Mouse (Mus musculus) neural tube, embryonic 12.5 days (tissue): ENCODE data around the gene Col25a1. TPM values are rescaled to one million over a fixed set of nuclear protein-coding genes. Genes with fewer than 3 reads are reported as not detected.
A peak's percentile ranks its signal among the peaks of the same experiment; 100 is the strongest.

Experiments
- ATAC-seq: fragments of 200-750 bp; cut with Nextera tagmentation; 2 replicates; pipeline ENCODE4 v1.8.0; 2017; ENCODE audit warnings: low read depth, mild to moderate bottlenecking, moderate TSS enrichment, moderate library complexity; ENCODE audit not compliant: low FRiP score
- H3K27ac ChIP-seq: fragments of 300-500 bp; sonication (generic); 2 replicates; pipeline ENCODE4 v1.5.1; 2016
- H3K27me3 ChIP-seq: fragments of 300-500 bp; sonication (generic); replicated peaks from 2 replicates; pipeline ENCODE4 v1.6.1; 2016; ENCODE audit warnings: mild to moderate bottlenecking
- H3K36me3 ChIP-seq: fragments of 300-500 bp; sonication (generic); 2 replicates; pipeline ENCODE4 v1.6.1; 2016; ENCODE audit warnings: mild to moderate bottlenecking
- H3K4me1 ChIP-seq: fragments of 300-500 bp; sonication (generic); 2 replicates; pipeline ENCODE4 v1.6.1; 2016
- H3K4me2 ChIP-seq: fragments of 300-500 bp; sonication (generic); replicated peaks from 2 replicates; pipeline ENCODE4 v1.6.1; 2016; ENCODE audit warnings: mild to moderate bottlenecking
- H3K4me3 ChIP-seq: fragments of 300-500 bp; sonication (generic); 2 replicates; pipeline ENCODE4 v1.5.1; 2016
- H3K9ac ChIP-seq: fragments of 300-500 bp; sonication (generic); 2 replicates; pipeline ENCODE4 v1.6.1; 2016; ENCODE audit warnings: mild to moderate bottlenecking
- H3K9me3 ChIP-seq: fragments of 300-500 bp; sonication (generic); 2 replicates; pipeline ENCODE4 v1.6.1; 2016; ENCODE audit warnings: mild to moderate bottlenecking
- WGBS: fragments of 180-500 bp; shearing (Covaris S2); methylation state at CpG from one replicate; pipeline ENCODE4 v1.1.7; 2016; 5-methylcytosine and 5-hydroxymethylcytosine counted together
- polyA plus RNA-seq: library from polyadenylated mRNA; unstranded; fragments of >200 nt; fragmentation: Nextera tagmentation; extraction: Ambion mirVana; gene quantifications from 2 replicates; pipeline ENCODE4 v1.2.1, GENCODE M21; 2016

Col25a1 gene
- polyA plus RNA-seq, 1 experiment from 2014 or later, result 5.4 TPM

DNA sequence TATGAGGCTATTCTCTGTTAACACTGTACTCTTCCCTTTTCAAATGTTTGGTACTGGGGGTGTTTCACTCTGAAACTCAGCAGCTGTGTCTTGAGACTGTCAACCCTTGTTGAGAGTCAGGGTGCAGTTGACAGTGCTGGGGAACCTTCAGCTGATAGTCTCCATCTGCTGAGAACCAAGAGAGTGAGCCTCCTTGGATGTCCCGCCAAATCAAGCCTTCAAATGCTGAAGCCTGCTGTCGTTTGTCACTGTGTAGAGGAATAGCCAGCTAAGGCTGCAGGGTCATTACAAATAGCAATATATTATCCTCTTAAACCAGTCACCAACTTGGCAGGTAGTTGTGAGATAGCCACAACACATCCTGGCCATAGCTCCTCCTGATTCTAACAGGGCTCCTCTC, 129.0 kb downstream of the Col25a1 start:
- H3K36me3 ChIP-seq, result no peaks in the 10 kb centered on the region
- H3K4me1 ChIP-seq, result no peaks in the 10 kb centered on the region
- 79% methylated on average over 2 of the region's 2 CpGs for WGBS

DNA sequence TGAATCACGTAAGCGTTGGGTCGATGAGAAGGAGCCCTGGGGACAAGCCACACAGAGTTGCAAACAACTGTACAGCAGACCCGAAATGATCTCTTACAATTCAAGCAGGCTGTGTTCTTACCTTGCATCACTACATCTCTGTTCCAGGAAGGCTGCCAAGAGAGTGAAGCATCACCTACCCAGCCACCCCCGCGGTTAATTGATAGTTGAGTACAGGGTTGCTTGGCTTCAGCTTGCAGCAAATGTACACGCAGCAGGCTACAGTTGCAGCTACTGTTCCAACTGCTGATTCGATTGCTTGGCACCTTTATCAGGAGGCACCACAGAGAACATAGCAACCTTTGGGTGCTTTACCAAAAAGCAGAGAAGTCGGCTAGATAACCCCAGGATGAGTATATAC, 133.8 kb downstream of the Col25a1 start:
- Histone ChIP-seq H3K27ac (no peak overlapping the region), H3K27me3 (no peaks in the 10 kb centered on the region), H3K9me3 (no peaks in the 10 kb centered on the region), H3K4me3 (no peak overlapping the region), H3K36me3 (no peaks in the 10 kb centered on the region), H3K9ac (no peak overlapping the region), H3K4me2 (no peak overlapping the region), H3K4me1 (no peaks in the 10 kb centered on the region)
- no peak for ATAC-seq
- 91% methylated on average over 9 of the region's 9 CpGs for WGBS

More for the DNA sequence above, 129.0 kb downstream of the Col25a1 start:
- ATAC-seq, result no peak
- H3K27me3 ChIP-seq, result no peaks in the 10 kb centered on the region
- no peak overlapping the region for H3K9ac ChIP-seq
- no peak overlapping the region for H3K4me2 ChIP-seq
- no peak overlapping the region for H3K27ac ChIP-seq
- H3K9me3 ChIP-seq, result 0 out of 2 replicates have a peak, but pooled peaks cover 3% of the 10 kb centered on the region
- H3K4me3 ChIP-seq, result no peak overlapping the region

GRCm38 (mm10) chr3:130270509-130270908, 139.2 kb downstream of the Col25a1 start:
- Histone ChIP-seq H3K4me2 (no peak overlapping the region), H3K9ac (no peak overlapping the region), H3K27ac (no peak overlapping the region), H3K4me1 (no peaks in the 10 kb centered on the region), H3K9me3 (no peaks in the 10 kb centered on the region), H3K4me3 (no peak overlapping the region), H3K27me3 (no peaks in the 10 kb centered on the region), H3K36me3 (no peaks in the 10 kb centered on the region)
- ATAC-seq, result no peak
- 90% methylated on average over 3 of the region's 3 CpGs for WGBS

DNA sequence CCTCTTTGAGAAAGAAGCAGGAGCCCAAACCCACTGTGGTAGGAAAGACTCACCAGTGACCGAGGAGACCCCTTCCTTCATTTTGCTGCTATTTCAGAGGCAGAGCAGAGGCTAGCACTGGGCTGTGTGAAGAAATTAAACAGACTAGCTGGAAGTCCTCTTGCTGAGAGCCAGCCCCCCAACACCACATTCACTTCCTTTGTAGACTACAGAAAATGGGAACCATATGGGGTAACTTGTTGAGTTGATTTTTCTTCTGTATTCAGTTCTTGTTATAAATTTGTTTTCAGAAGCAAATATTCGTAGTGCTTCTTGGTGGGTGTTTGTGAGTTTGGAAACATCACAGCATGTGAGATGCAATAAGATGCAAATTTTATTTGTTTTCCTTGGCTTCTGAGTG, 142.6 kb downstream of the Col25a1 start:
- ATAC-seq, result no peak
- Histone ChIP-seq H3K27ac (no peak overlapping the region), H3K27me3 (no peaks in the 10 kb centered on the region), H3K4me1 (peaks cover 14% of the 10 kb centered on the region), H3K36me3 (no peaks in the 10 kb centered on the region), H3K9ac (no peak overlapping the region), H3K4me3 (no peak overlapping the region), H3K4me2 (no peak overlapping the region), H3K9me3 (no peaks in the 10 kb centered on the region)
- 76% methylated on average over 2 of the region's 2 CpGs for WGBS

- H3K4me1 ChIP-seq, result peaks cover 14% of the 10 kb centered on the region
Observed at GRCm38 (mm10) chr3:130278298-130279050, 147.2 kb downstream of the Col25a1 start.

GRCm38 (mm10) chr3:130283011-130283760, 151.9 kb downstream of the Col25a1 start:
- Histone ChIP-seq H3K4me1 (peaks cover 6% of the 10 kb centered on the region; the same call in 1 of the 2 replicates), H3K4me2 (no peak overlapping the region), H3K9me3 (no peaks in the 10 kb centered on the region), H3K36me3 (no peaks in the 10 kb centered on the region), H3K27me3 (no peaks in the 10 kb centered on the region), H3K9ac (no peak overlapping the region), H3K4me3 (no peak overlapping the region), H3K27ac (no peak overlapping the region)
- no peak for ATAC-seq
- WGBS, result 65% methylated on average over 11 of the region's 11 CpGs

More at GRCm38 (mm10) chr3:130278298-130279050, 147.2 kb downstream of the Col25a1 start:
- Histone ChIP-seq H3K4me3 (no peak overlapping the region), H3K36me3 (no peaks in the 10 kb centered on the region), H3K9ac (no peak overlapping the region), H3K27me3 (no peaks in the 10 kb centered on the region), H3K27ac (no peak overlapping the region), H3K9me3 (no peaks in the 10 kb centered on the region), H3K4me2 (no peak overlapping the region)
- ATAC-seq, result peak; percentile 75
- WGBS, result 51% methylated on average over 10 of the region's 10 CpGs

DNA sequence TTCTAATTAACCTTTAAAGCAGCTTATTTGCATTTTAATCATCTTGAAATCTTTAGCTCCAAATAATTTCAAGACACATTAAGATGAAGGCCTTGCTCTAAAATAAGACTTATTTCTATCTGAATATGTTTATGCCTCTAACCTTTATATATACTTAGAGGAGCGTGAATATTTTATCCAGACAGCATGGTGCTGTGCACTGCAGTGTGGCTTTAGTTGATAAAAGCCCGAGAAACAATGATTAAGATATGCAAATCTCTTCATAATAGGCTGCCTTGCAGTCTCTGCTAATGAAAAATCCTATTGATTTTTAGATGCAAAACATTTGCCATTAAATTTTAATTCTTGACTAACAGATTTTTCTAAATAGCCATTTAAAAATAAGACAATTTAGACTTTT, 156.8 kb downstream of the Col25a1 start:
- H3K9ac ChIP-seq, result no peak overlapping the region
- no peak for ATAC-seq
- WGBS, result 69% methylated on average over 2 of the region's 2 CpGs

GRCm38 (mm10) chr3:130288756-130289155, 157.5 kb downstream of the Col25a1 start:
- ATAC-seq, result no peak
- H3K36me3 ChIP-seq, result no peaks in the 10 kb centered on the region
- H3K4me3 ChIP-seq, result no peak overlapping the region
- no peaks in the 10 kb centered on the region for H3K27me3 ChIP-seq
- no peak overlapping the region for H3K9ac ChIP-seq
- H3K4me2 ChIP-seq, result no peak overlapping the region
- H3K27ac ChIP-seq, result no peak overlapping the region
- WGBS, result 78% methylated on average over 4 of the region's 4 CpGs
- no peaks in the 10 kb centered on the region for H3K4me1 ChIP-seq
- H3K9me3 ChIP-seq, result no peaks in the 10 kb centered on the region

More for the DNA sequence above, 156.8 kb downstream of the Col25a1 start:
- Histone ChIP-seq H3K36me3 (no peaks in the 10 kb centered on the region), H3K27ac (no peak overlapping the region), H3K27me3 (no peaks in the 10 kb centered on the region), H3K4me1 (no peaks in the 10 kb centered on the region), H3K9me3 (no peaks in the 10 kb centered on the region), H3K4me2 (no peak overlapping the region), H3K4me3 (no peak overlapping the region)

- WGBS, result 79% methylated on average over 3 of the region's 3 CpGs
- Histone ChIP-seq H3K9me3 (no peaks in the 10 kb centered on the region), H3K9ac (no peak overlapping the region), H3K4me2 (no peak overlapping the region), H3K4me1 (no peaks in the 10 kb centered on the region), H3K27ac (no peak overlapping the region), H3K36me3 (no peaks in the 10 kb centered on the region), H3K4me3 (no peak overlapping the region), H3K27me3 (no peaks in the 10 kb centered on the region)
- ATAC-seq, result no peak
Observed at GRCm38 (mm10) chr3:130289220-130289619, 157.9 kb downstream of the Col25a1 start.

DNA sequence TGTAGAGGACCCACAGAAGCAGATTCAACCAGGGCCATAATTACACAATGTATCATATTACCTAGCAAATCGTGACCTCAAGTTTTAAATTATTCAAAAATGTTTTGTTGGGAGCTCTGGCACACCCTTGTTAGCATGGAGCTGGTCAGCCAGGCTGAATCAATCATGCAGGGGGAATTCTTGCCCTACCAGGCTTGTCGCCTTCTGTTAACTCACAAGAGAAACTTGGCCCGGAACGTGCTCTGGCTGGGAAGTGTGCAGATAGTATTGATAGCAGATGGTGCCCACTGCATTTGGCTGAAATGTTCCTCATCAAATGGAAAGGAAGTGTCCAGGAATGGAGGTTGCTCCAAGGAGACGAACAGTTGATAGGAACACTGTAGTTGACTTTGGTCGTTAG, 158.9 kb downstream of the Col25a1 start:
- Histone ChIP-seq H3K27ac (no peak overlapping the region), H3K4me1 (no peaks in the 10 kb centered on the region), H3K4me2 (no peak overlapping the region), H3K27me3 (no peaks in the 10 kb centered on the region), H3K9me3 (no peaks in the 10 kb centered on the region), H3K9ac (no peak overlapping the region), H3K4me3 (no peak overlapping the region), H3K36me3 (no peaks in the 10 kb centered on the region)
- ATAC-seq, result no peak
- WGBS, result 84% methylated on average over 6 of the region's 6 CpGs

DNA sequence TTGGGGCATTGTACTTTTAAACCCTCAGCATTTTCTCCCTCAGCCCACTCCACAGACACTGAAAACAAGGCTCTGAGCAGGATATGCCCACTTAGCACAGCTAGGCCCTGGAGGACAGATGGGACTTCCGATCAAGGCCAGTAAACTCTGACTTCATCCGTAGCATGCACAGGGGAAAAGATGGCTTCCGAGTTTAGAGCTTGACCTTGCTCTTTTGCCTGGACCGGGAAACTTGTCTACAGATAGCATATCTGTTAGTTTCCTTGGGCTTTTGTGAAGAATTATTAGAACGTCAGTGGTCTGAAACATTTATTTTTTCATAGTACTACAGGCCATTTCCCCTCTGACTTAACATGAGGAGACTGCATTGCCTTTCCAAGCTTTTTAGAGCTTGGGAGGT, 159.4 kb downstream of the Col25a1 start:
- no peak overlapping the region for H3K4me3 ChIP-seq
- WGBS, result 96% methylated on average over 5 of the region's 5 CpGs
- H3K27me3 ChIP-seq, result no peaks in the 10 kb centered on the region
- no peaks in the 10 kb centered on the region for H3K4me1 ChIP-seq
- no peak for ATAC-seq
- H3K9ac ChIP-seq, result no peak overlapping the region
- H3K36me3 ChIP-seq, result no peaks in the 10 kb centered on the region
- H3K4me2 ChIP-seq, result no peak overlapping the region
- H3K9me3 ChIP-seq, result no peaks in the 10 kb centered on the region
- no peak overlapping the region for H3K27ac ChIP-seq

GRCm38 (mm10) chr3:130291926-130292325, 160.6 kb downstream of the Col25a1 start:
- H3K4me1 ChIP-seq, result no peaks in the 10 kb centered on the region
- H3K27ac ChIP-seq, result no peak overlapping the region
- no peak overlapping the region for H3K9ac ChIP-seq
- ATAC-seq, result no peak
- no peaks in the 10 kb centered on the region for H3K27me3 ChIP-seq
- no peak overlapping the region for H3K4me3 ChIP-seq
- WGBS, result 82% methylated on average over 5 of the region's 5 CpGs
- no peaks in the 10 kb centered on the region for H3K9me3 ChIP-seq
- H3K4me2 ChIP-seq, result no peak overlapping the region
- no peaks in the 10 kb centered on the region for H3K36me3 ChIP-seq
